Mouse (Mus musculus) embryonic facial prominence, embryonic 14.5 days (tissue): Measurements from ENCODE around the gene Col5a1. TPM values are rescaled to one million over a fixed set of nuclear protein-coding genes. Genes with fewer than 3 reads are reported as not detected.
A peak's percentile ranks its signal among the peaks of the same experiment; 100 is the strongest.

Experiments
- ATAC-seq: fragments of 200-750 bp; cut with Nextera tagmentation; 2 replicates; pipeline ENCODE4 v1.8.0; 2017; ENCODE audit warnings: low read depth, moderate number of reproducible peaks, moderate TSS enrichment
- DNase-seq: peaks from one replicate; pipeline ENCODE4 v3.0.0-alpha.2; 2015; ENCODE audit warnings: low spot score
- H3K27ac ChIP-seq: fragments of 300-500 bp; sonication (generic); replicated peaks from 2 replicates; pipeline ENCODE4 v1.5.1; 2014; ENCODE audit warnings: low read depth, mild to moderate bottlenecking, low read length, moderate library complexity
- H3K27me3 ChIP-seq: fragments of 300-500 bp; sonication (generic); replicated peaks from 2 replicates; pipeline ENCODE4 v1.6.1; 2014; ENCODE audit warnings: low read length; ENCODE audit not compliant: control insufficient read depth, insufficient read depth
- H3K36me3 ChIP-seq: fragments of 300-500 bp; sonication (generic); 2 replicates; pipeline ENCODE4 v1.6.1; 2014; ENCODE audit warnings: low read length, mixed read lengths; ENCODE audit not compliant: control insufficient read depth, insufficient read depth
- H3K4me1 ChIP-seq: fragments of 300-500 bp; sonication (generic); 2 replicates; pipeline ENCODE4 v1.6.1; 2014; ENCODE audit warnings: antibody characterized with exemption, low read length; ENCODE audit not compliant: control insufficient read depth, insufficient read depth
- H3K4me2 ChIP-seq: fragments of 300-500 bp; sonication (generic); 2 replicates; pipeline ENCODE4 v1.6.1; 2014; ENCODE audit warnings: low read depth, mild to moderate bottlenecking, low read length, moderate library complexity, mixed read lengths
- H3K4me3 ChIP-seq: fragments of 300-500 bp; sonication (generic); 2 replicates; pipeline ENCODE4 v1.5.1; 2014; ENCODE audit warnings: low read depth, mild to moderate bottlenecking, low read length
- H3K9ac ChIP-seq: fragments of 300-500 bp; sonication (generic); 2 replicates; pipeline ENCODE4 v1.6.1; 2014; ENCODE audit warnings: low read depth, mild to moderate bottlenecking, low read length, moderate library complexity, mixed read lengths
- H3K9me3 ChIP-seq: fragments of 300-500 bp; sonication (generic); 2 replicates; pipeline ENCODE4 v1.6.1; 2016; ENCODE audit warnings: low read length; ENCODE audit not compliant: control insufficient read depth
- WGBS: fragments of 180-500 bp; shearing (Covaris S2); extraction: QIAGEN DNeasy Blood & Tissue Kit; methylation state at CpG from one replicate; pipeline ENCODE4 v1.1.7; 2014; 5-methylcytosine and 5-hydroxymethylcytosine counted together
- polyA plus RNA-seq: library from polyadenylated mRNA; unstranded; fragments of >200 nt; fragmentation: Nextera tagmentation; extraction: Ambion mirVana; gene quantifications from 2 replicates; pipeline ENCODE4 v1.2.1, GENCODE M21; 2014

Col5a1 gene
- polyA plus RNA-seq, 1 experiment from 2014 or later, result 253 TPM

DNA sequence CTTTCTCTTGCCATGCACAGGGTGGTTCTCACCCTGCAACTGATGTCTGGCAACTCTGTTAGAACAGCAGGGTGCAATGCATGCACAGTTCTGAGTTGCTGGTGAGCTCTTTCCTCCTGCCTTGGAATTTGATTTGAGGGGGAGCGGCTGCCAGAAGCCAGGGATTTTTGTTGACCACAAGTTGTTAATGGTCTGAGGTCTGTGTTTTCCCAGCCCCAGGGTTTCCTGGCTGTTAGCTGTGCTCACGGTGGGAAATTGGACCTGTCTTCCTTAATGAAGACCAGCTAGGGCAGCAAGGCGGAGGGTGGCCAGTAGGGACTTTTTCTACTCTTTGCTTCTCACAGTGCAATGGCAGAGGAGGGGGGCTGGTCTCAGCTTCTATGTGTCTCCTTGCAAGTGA, 45.7 kb downstream of the Col5a1 start:
- H3K36me3 ChIP-seq, result peaks cover 51% of the 10 kb centered on the region
- H3K4me3 ChIP-seq, result no peak overlapping the region
- no peaks in the 10 kb centered on the region for H3K27me3 ChIP-seq
- WGBS, result 16% methylated on average over 3 of the region's 3 CpGs
- ATAC-seq, result peak; percentile 72
- H3K27ac ChIP-seq, result peak overlapping the region; percentile 93
- no peak overlapping the region for H3K9ac ChIP-seq
- DNase-seq, result peak; percentile 90
- H3K4me1 ChIP-seq, result peaks cover 66% of the 10 kb centered on the region
- no peaks in the 10 kb centered on the region for H3K9me3 ChIP-seq
- H3K4me2 ChIP-seq, result peak overlapping the region; percentile 10; the same call in 1 of the 2 replicates

GRCm38 (mm10) chr2:27934269-27934668, 48.0 kb downstream of the Col5a1 start:
- peak overlapping the region; percentile 45; the same call in 1 of the 2 replicates for H3K9ac ChIP-seq
- H3K27me3 ChIP-seq, result no peaks in the 10 kb centered on the region
- peak; percentile 86 for ATAC-seq
- no peak overlapping the region for H3K4me3 ChIP-seq
- 0 out of 2 replicates have a peak overlapping the region, but pooled peaks have one; percentile 10 for H3K4me2 ChIP-seq
- H3K4me1 ChIP-seq, result peaks cover 68% of the 10 kb centered on the region
- peak; percentile 95 for DNase-seq
- peaks cover 48% of the 10 kb centered on the region for H3K36me3 ChIP-seq
- H3K27ac ChIP-seq, result peak overlapping the region; percentile 93
- H3K9me3 ChIP-seq, result no peaks in the 10 kb centered on the region
- 11% methylated on average over 11 of the region's 11 CpGs for WGBS

GRCm38 (mm10) chr2:27934831-27935230, 48.6 kb downstream of the Col5a1 start:
- H3K4me2 ChIP-seq, result 0 out of 2 replicates have a peak overlapping the region, but pooled peaks have one; percentile 10
- no peaks in the 10 kb centered on the region for H3K9me3 ChIP-seq
- peaks cover 53% of the 10 kb centered on the region for H3K36me3 ChIP-seq
- no peaks in the 10 kb centered on the region for H3K27me3 ChIP-seq
- H3K4me3 ChIP-seq, result no peak overlapping the region
- peaks cover 68% of the 10 kb centered on the region for H3K4me1 ChIP-seq
- peak overlapping the region; percentile 45 for H3K9ac ChIP-seq
- WGBS, result 88% methylated on average over 8 of the region's 9 CpGs
- peak overlapping the region; percentile 93 for H3K27ac ChIP-seq
- DNase-seq (no peak), ATAC-seq (no peak)

- H3K27ac ChIP-seq, result peak overlapping the region; percentile 93; the same call in 1 of the 2 replicates
- H3K4me1 ChIP-seq, result peaks cover 64% of the 10 kb centered on the region
- 0 out of 2 replicates have a peak overlapping the region, but pooled peaks have one; percentile 45 for H3K9ac ChIP-seq
- WGBS, result 96% methylated on average over 2 of the region's 2 CpGs
- no peak overlapping the region for H3K4me3 ChIP-seq
- no peaks in the 10 kb centered on the region for H3K9me3 ChIP-seq
- no peaks in the 10 kb centered on the region for H3K27me3 ChIP-seq
- no peak overlapping the region for H3K4me2 ChIP-seq
- H3K36me3 ChIP-seq, result peaks cover 53% of the 10 kb centered on the region
- no peak for ATAC-seq
- no peak for DNase-seq
Measured at GRCm38 (mm10) chr2:27935441-27935840, 49.2 kb downstream of the Col5a1 start.

GRCm38 (mm10) chr2:27936607-27937191, 50.5 kb downstream of the Col5a1 start:
- Histone ChIP-seq H3K4me1 (peaks cover 52% of the 10 kb centered on the region), H3K27me3 (no peaks in the 10 kb centered on the region), H3K4me2 (no peak overlapping the region), H3K4me3 (no peak overlapping the region), H3K36me3 (peaks cover 55% of the 10 kb centered on the region), H3K9me3 (no peaks in the 10 kb centered on the region), H3K27ac (peak overlapping the region; percentile 36; the same call in 1 of the 2 replicates), H3K9ac (no peak overlapping the region)
- 65% methylated on average over 9 of the region's 9 CpGs for WGBS
- DNase-seq (peak; percentile 87), ATAC-seq (no peak)

- H3K9me3 ChIP-seq, result no peaks in the 10 kb centered on the region
- ATAC-seq (peak; percentile 66), DNase-seq (peak; percentile 79)
- WGBS, result 68% methylated on average over 4 of the region's 4 CpGs
- no peaks in the 10 kb centered on the region for H3K27me3 ChIP-seq
- peak overlapping the region; percentile 44; the same call in 1 of the 2 replicates for H3K27ac ChIP-seq
- H3K4me2 ChIP-seq, result no peak overlapping the region
- no peak overlapping the region; the same call in 1 of the 2 replicates for H3K9ac ChIP-seq
- H3K36me3 ChIP-seq, result peaks cover 63% of the 10 kb centered on the region
- peaks cover 27% of the 10 kb centered on the region for H3K4me1 ChIP-seq
- H3K4me3 ChIP-seq, result no peak overlapping the region
Measured at GRCm38 (mm10) chr2:27939433-27939832, 53.2 kb downstream of the Col5a1 start.

GRCm38 (mm10) chr2:27940144-27940543, 53.9 kb downstream of the Col5a1 start:
- Histone ChIP-seq H3K9me3 (no peaks in the 10 kb centered on the region), H3K4me3 (no peak overlapping the region), H3K27ac (peak overlapping the region; percentile 21; the same call in 1 of the 2 replicates), H3K4me1 (peaks cover 19% of the 10 kb centered on the region), H3K36me3 (peaks cover 57% of the 10 kb centered on the region), H3K4me2 (no peak overlapping the region), H3K9ac (no peak overlapping the region), H3K27me3 (no peaks in the 10 kb centered on the region)
- 86% methylated on average over 12 of the region's 12 CpGs for WGBS
- DNase-seq (no peak), ATAC-seq (no peak)

DNA sequence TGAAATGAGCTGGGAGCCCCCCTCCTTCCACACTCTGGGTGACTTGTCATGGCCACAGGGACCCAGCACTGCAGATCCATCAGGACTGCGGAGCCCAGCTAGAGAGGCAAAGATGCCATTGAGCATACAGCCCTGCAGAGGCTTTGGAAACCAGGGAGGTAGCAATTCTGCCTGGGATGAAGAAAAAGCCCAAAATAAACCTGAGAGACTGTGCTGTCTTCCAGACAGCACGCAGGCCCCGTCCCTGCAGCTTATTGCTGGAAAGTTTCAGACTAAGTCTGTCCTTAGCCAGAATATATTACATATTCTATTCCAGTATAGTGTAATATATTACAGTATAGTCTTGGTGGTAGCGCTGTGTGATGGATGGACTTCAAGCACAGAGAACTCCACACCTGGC, 61.0 kb downstream of the Col5a1 start:
- Histone ChIP-seq H3K27ac (no peak overlapping the region), H3K4me2 (no peak overlapping the region), H3K4me1 (no peaks in the 10 kb centered on the region), H3K27me3 (no peaks in the 10 kb centered on the region), H3K36me3 (peaks cover 48% of the 10 kb centered on the region), H3K4me3 (no peak overlapping the region), H3K9ac (no peak overlapping the region), H3K9me3 (no peaks in the 10 kb centered on the region)
- DNase-seq (no peak), ATAC-seq (no peak)
- WGBS, result 89% methylated on average over 4 of the region's 4 CpGs

GRCm38 (mm10) chr2:27947917-27948316, 61.7 kb downstream of the Col5a1 start:
- H3K9ac ChIP-seq, result no peak overlapping the region
- H3K9me3 ChIP-seq, result no peaks in the 10 kb centered on the region
- 88% methylated on average over 5 of the region's 5 CpGs for WGBS
- no peak overlapping the region for H3K4me2 ChIP-seq
- DNase-seq, result no peak
- no peak overlapping the region for H3K27ac ChIP-seq
- peaks cover 48% of the 10 kb centered on the region for H3K36me3 ChIP-seq
- H3K4me1 ChIP-seq, result no peaks in the 10 kb centered on the region
- no peak overlapping the region for H3K4me3 ChIP-seq
- ATAC-seq, result no peak
- no peaks in the 10 kb centered on the region for H3K27me3 ChIP-seq
